Mouse (Mus musculus) kidney, embryonic 16.5 days (tissue): ENCODE results near the gene Gm1113. TPM values are rescaled to one million over a fixed set of nuclear protein-coding genes. Genes with fewer than 3 reads are reported as not detected.

Experiments
- ATAC-seq: fragments of 200-750 bp; cut with Nextera tagmentation; 2 replicates; pipeline ENCODE4 v1.8.0; 2017; ENCODE audit warnings: moderate TSS enrichment; ENCODE audit not compliant: low FRiP score, low TSS enrichment
- H3K27ac ChIP-seq: fragments of 300-500 bp; sonication (generic); 2 replicates; pipeline ENCODE4 v1.5.1; 2014; ENCODE audit warnings: low read length
- H3K27me3 ChIP-seq: fragments of 300-500 bp; sonication (generic); 2 replicates; pipeline ENCODE4 v1.6.1; 2014; ENCODE audit warnings: low read length, control low read depth, mixed read lengths; ENCODE audit not compliant: insufficient read depth
- H3K36me3 ChIP-seq: fragments of 300-500 bp; sonication (generic); 2 replicates; pipeline ENCODE4 v1.6.1; 2014; ENCODE audit warnings: low read length, control low read depth, mixed read lengths; ENCODE audit not compliant: insufficient read depth
- H3K4me1 ChIP-seq: fragments of 300-500 bp; sonication (generic); 2 replicates; pipeline ENCODE4 v1.6.1; 2014; ENCODE audit warnings: low read length, control low read depth, mixed read lengths; ENCODE audit not compliant: insufficient read depth
- H3K4me2 ChIP-seq: fragments of 300-500 bp; sonication (generic); replicated peaks from 2 replicates; pipeline ENCODE4 v1.6.1; 2014; ENCODE audit warnings: low read depth, low read length
- H3K4me3 ChIP-seq: fragments of 300-500 bp; sonication (generic); 2 replicates; pipeline ENCODE4 v1.5.1; 2014; ENCODE audit warnings: mild to moderate bottlenecking, low read length
- H3K9ac ChIP-seq: fragments of 300-500 bp; sonication (generic); replicated peaks from 2 replicates; pipeline ENCODE4 v1.6.1; 2014; ENCODE audit warnings: low read length
- H3K9me3 ChIP-seq: fragments of 300-500 bp; sonication (generic); 2 replicates; pipeline ENCODE4 v1.6.1; 2016; ENCODE audit warnings: low read length, control low read depth
- WGBS: fragments of 180-500 bp; shearing (Covaris S2); extraction: QIAGEN DNeasy Blood & Tissue Kit; methylation state at CpG from one replicate; pipeline ENCODE4 v1.1.7; 2014; 5-methylcytosine and 5-hydroxymethylcytosine counted together
- polyA plus RNA-seq: library from polyadenylated mRNA; unstranded; fragments of >200 nt; fragmentation: Nextera tagmentation; extraction: Ambion mirVana; gene quantifications from 2 replicates; pipeline ENCODE4 v1.2.1, GENCODE M21; 2015

The Gm1113 gene
- not detected in 2 replicates for polyA plus RNA-seq

- ATAC-seq = no peak
- no peak within 1 kb of the TSS for H3K4me2 ChIP-seq
These were observed at the start of gene Gm1113 for GRCm38 (mm10) chr9:35518169-35518568. TSS of gene Gm1113 (minus strand) at chr9:35518269.

GRCm38 (mm10) chr9:35564536-35565240 lies 46.6 kb upstream of the Gm1113 start:
- Histone ChIP-seq H3K4me1 (peaks cover 19% of the 10 kb centered on the region), H3K9ac (no peak overlapping the region), H3K4me2 (no peak overlapping the region), H3K4me3 (no peak overlapping the region), H3K36me3 (peaks cover 41% of the 10 kb centered on the region), H3K9me3 (no peaks in the 10 kb centered on the region), H3K27ac (no peak overlapping the region), H3K27me3 (no peaks in the 10 kb centered on the region)
- ATAC-seq = no peak
- WGBS = 90% methylated on average over 5 of the region's 5 CpGs

More at GRCm38 (mm10) chr9:35518169-35518568, at the start of gene Gm1113:
- H3K4me1 ChIP-seq = no peaks in the 10 kb centered on the region
- H3K27me3 ChIP-seq = no peaks in the 10 kb centered on the region
- no peak within 1 kb of the TSS for H3K4me3 ChIP-seq
- 78% methylated on average over 3 of the region's 3 CpGs for WGBS
- H3K36me3 ChIP-seq = no peaks in the 10 kb centered on the region
- no peaks in the 10 kb centered on the region for H3K9me3 ChIP-seq
- no peak within 1 kb of the TSS for H3K27ac ChIP-seq
- no peak within 1 kb of the TSS for H3K9ac ChIP-seq

GRCm38 (mm10) chr9:35561583-35561982 lies 43.5 kb upstream of the Gm1113 start:
- no peaks in the 10 kb centered on the region for H3K27me3 ChIP-seq
- H3K9me3 ChIP-seq = no peaks in the 10 kb centered on the region
- H3K9ac ChIP-seq = no peak overlapping the region
- no peak overlapping the region for H3K27ac ChIP-seq
- ATAC-seq = no peak
- H3K4me1 ChIP-seq = peaks cover 13% of the 10 kb centered on the region
- peaks cover 30% of the 10 kb centered on the region for H3K36me3 ChIP-seq
- H3K4me2 ChIP-seq = no peak overlapping the region
- H3K4me3 ChIP-seq = no peak overlapping the region
- 91% methylated on average over 6 of the region's 6 CpGs for WGBS

DNA sequence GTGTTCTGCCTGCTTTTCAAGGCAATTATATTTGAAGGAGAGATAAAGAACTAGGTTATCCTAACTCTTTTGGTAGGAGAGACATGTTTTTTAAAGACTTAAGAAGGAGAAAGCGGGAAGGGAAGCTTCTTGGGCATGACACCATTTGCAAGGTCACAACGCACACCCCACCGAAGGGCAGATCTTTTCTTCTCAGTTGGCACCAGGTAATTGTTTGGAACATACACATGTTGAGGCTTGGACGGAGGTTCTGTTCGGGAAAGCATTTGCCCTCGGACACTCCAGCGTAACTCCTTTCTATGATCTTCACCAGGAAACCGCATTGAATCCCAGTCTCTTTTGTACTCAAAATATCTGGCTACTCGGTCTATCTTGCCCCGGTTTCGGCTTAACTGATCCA lies 43.0 kb upstream of the Gm1113 start:
- H3K36me3 ChIP-seq = peaks cover 26% of the 10 kb centered on the region
- H3K27ac ChIP-seq = no peak overlapping the region
- no peak overlapping the region for H3K4me3 ChIP-seq
- no peak overlapping the region for H3K4me2 ChIP-seq
- peaks cover 13% of the 10 kb centered on the region for H3K4me1 ChIP-seq
- H3K9me3 ChIP-seq = no peaks in the 10 kb centered on the region
- H3K9ac ChIP-seq = no peak overlapping the region
- no peaks in the 10 kb centered on the region for H3K27me3 ChIP-seq
- ATAC-seq = no peak
- WGBS = 92% methylated on average over 11 of the region's 11 CpGs

GRCm38 (mm10) chr9:35559009-35559890 lies 41.2 kb upstream of the Gm1113 start:
- Histone ChIP-seq H3K4me2 (peak overlapping the region; percentile 96), H3K9ac (peak overlapping the region; percentile 77), H3K27ac (peak overlapping the region; percentile 82), H3K4me1 (peaks cover 13% of the 10 kb centered on the region), H3K27me3 (no peaks in the 10 kb centered on the region), H3K4me3 (peak overlapping the region; percentile 93), H3K9me3 (no peaks in the 10 kb centered on the region), H3K36me3 (peaks cover 10% of the 10 kb centered on the region; the same call in 1 of the 2 replicates)
- ATAC-seq = peak; percentile 94
- 1% methylated on average over 31 of the region's 31 CpGs for WGBS

GRCm38 (mm10) chr9:35558257-35559008 lies 40.4 kb upstream of the Gm1113 start, which contains the start of the genes Ddx25 and Pus3:
TSS of gene Ddx25 (minus strand) at chr9:35558528.
TSS of gene Pus3 (plus strand) at chr9:35558595.
- H3K36me3 ChIP-seq = peaks cover 10% of the 10 kb centered on the region; the same call in 1 of the 2 replicates
- H3K9ac ChIP-seq = peak within 1 kb of the TSS; percentile 77
- H3K27me3 ChIP-seq = no peaks in the 10 kb centered on the region
- peak within 1 kb of the TSS; percentile 93 for H3K4me3 ChIP-seq
- WGBS = 1% methylated on average over 55 of the region's 59 CpGs
- peak; percentile 77 for ATAC-seq
- H3K9me3 ChIP-seq = no peaks in the 10 kb centered on the region
- H3K4me2 ChIP-seq = peak within 1 kb of the TSS; percentile 96
- peak within 1 kb of the TSS; percentile 82 for H3K27ac ChIP-seq
- H3K4me1 ChIP-seq = peaks cover 13% of the 10 kb centered on the region

DNA sequence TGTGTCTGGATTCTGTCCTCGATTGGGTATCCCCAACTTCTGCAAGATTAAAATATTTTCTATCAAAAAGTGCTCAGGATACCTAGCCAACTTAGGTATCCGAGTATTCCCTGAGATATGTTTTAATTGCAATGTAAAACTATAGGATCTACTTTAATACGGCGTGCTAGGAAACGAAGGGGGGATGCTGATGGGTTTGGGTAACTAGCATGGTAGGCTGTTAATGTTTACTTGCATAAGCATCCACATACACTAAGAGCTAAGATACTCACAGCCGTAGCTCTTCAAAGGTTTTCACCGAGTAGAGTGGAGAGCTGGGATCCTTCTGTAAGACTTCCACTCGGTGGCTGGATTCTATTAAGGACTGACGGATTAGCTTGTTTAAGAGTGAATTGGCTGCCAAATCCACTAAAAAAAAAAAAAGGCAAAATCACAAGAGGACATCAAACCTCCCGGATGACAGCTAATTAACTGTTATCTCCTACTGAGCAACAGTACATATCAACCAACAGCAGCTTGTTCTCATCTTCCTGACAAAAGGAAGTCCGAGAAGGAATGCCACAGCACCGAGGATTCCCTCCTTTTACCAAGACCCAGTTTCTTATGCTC lies 38.5 kb upstream of the Gm1113 start:
- Histone ChIP-seq H3K36me3 (peaks cover 6% of the 10 kb centered on the region; the same call in 1 of the 2 replicates), H3K4me2 (no peak overlapping the region), H3K27me3 (no peaks in the 10 kb centered on the region), H3K27ac (no peak overlapping the region), H3K4me1 (peaks cover 13% of the 10 kb centered on the region), H3K4me3 (no peak overlapping the region), H3K9me3 (no peaks in the 10 kb centered on the region), H3K9ac (no peak overlapping the region)
- no peak for ATAC-seq
- WGBS = 66% methylated on average over 12 of the region's 12 CpGs

DNA sequence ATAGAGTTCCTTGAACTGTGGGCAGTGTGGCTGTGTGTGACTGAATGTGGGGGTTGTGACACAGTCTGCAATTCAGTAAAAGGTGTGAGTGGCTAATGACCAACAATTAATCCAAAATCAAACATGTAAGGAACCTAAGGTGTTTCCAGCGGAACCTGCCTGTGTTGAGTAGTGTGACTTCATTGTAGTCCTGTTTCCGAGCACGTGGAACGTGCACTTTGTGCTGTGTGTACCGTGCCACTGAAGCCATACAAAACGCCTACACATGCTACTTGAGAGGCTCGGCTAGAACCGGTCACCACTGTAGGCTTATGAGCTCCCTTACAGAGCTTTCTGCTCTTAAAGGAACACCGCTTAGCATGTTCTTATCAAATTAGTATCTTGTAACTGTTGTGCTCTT lies 30.4 kb upstream of the Gm1113 start:
- Histone ChIP-seq H3K4me2 (no peak overlapping the region), H3K27me3 (no peaks in the 10 kb centered on the region), H3K9ac (no peak overlapping the region), H3K4me3 (no peak overlapping the region), H3K9me3 (no peaks in the 10 kb centered on the region), H3K4me1 (no peaks in the 10 kb centered on the region), H3K36me3 (no peaks in the 10 kb centered on the region), H3K27ac (no peak overlapping the region)
- WGBS = 68% methylated on average over 9 of the region's 9 CpGs
- no peak for ATAC-seq

GRCm38 (mm10) chr9:35546745-35547144 lies 28.7 kb upstream of the Gm1113 start:
- ATAC-seq = no peak
- no peak overlapping the region for H3K9ac ChIP-seq
- H3K27me3 ChIP-seq = no peaks in the 10 kb centered on the region
- H3K4me1 ChIP-seq = no peaks in the 10 kb centered on the region
- whole genome bisulfite sequencing = 70% methylated on average over 9 of the region's 9 CpGs
- H3K4me3 ChIP-seq = no peak overlapping the region
- no peak overlapping the region for H3K4me2 ChIP-seq
- H3K27ac ChIP-seq = no peak overlapping the region
- H3K36me3 ChIP-seq = no peaks in the 10 kb centered on the region
- H3K9me3 ChIP-seq = no peaks in the 10 kb centered on the region
